Comparison of ENCODE assay signal across 8 mouse cellular contexts in genomic region chr5:38516267-38516666, GRCm38 (mm10). TPM values are rescaled to one million over a fixed set of nuclear protein-coding genes. Genes with fewer than 3 reads are reported as not detected.
DNase-seq lines count a peak whose midpoint lies in the region; TF ChIP-seq lines count a peak whose summit lies in the region.

No protein-coding gene starts in this region.

- no peak overlapping the region for H3K4me3 ChIP-seq in liver, adult 2 months (ENCODE audit: insufficient read depth, low read depth, low read length)
- H3K4me3 ChIP-seq in small intestine, adult 2 months (ENCODE audit: low read depth, low read length) = no peak overlapping the region

- peak; percentile 23 to 39 for DNase-seq in heart, adult 18-20 months
- DNase-seq in heart, adult 8-10 months (ENCODE audit: low spot score) = no peak
- DNase-seq in 3T3-L1 (ENCODE audit: low read depth, low spot score) = peak; percentile 78
- peak; percentile 38 for DNase-seq in NIH3T3 (ENCODE audit: low read depth)
- DNase-seq in induced T-regulatory cell, adult 2 months (ENCODE audit: low read depth) = peak; percentile 65
- peak; percentile 77 for DNase-seq in liver, adult 2 months (ENCODE audit: extremely low read depth, low read depth, low spot score)
- no peak for DNase-seq in gastrocnemius, postnatal 10 days

- no peaks in the 10 kb centered on the region for H3K36me3 ChIP-seq in liver, adult 2 months (ENCODE audit: control insufficient read depth, insufficient read depth, low read length)
- H3K36me3 ChIP-seq in small intestine, adult 2 months (ENCODE audit: control insufficient read depth, insufficient read depth, low read length) = no peaks in the 10 kb centered on the region

- WGBS in liver, adult 2 months = 20% methylated on average over 6 of the region's 6 CpGs
- WGBS in small intestine, adult 2 months = 37% methylated on average over 6 of the region's 6 CpGs

- TF ChIP-seq POLR2A in liver, adult 2 months (IDR thresholded peaks at IDR 0.05; ENCODE audit: extremely low read depth, insufficient read depth, low read length) = no peak
- no peak for TF ChIP-seq POLR2A in small intestine, adult 2 months (IDR thresholded peaks at IDR 0.05; ENCODE audit: low read depth, low read length)

- no peak overlapping the region for H3K9ac ChIP-seq in liver, adult 2 months (ENCODE audit: low read depth, low read length)

- peak; percentile 47; the same call in 1 of the 2 replicates for TF ChIP-seq CTCF in liver, adult 2 months (IDR thresholded peaks at IDR 0.05; ENCODE audit: low read depth, low read length)
- TF ChIP-seq CTCF in small intestine, adult 2 months (IDR thresholded peaks at IDR 0.05; ENCODE audit: extremely low read depth, insufficient read length, insufficient replicate concordance, low read depth, low read length) = peak; percentile 43; the same call in 1 of the 2 replicates

- H3K79me2 ChIP-seq in liver, adult 2 months (ENCODE audit: control insufficient read depth, insufficient read depth, low read length) = no peaks in the 10 kb centered on the region

- no peaks in the 10 kb centered on the region for H3K4me1 ChIP-seq in liver, adult 2 months (ENCODE audit: control insufficient read depth, insufficient read depth, low read length)
- H3K4me1 ChIP-seq in small intestine, adult 2 months (ENCODE audit: control insufficient read depth, insufficient read depth, insufficient read length, low read length) = peaks cover 11% of the 10 kb centered on the region; the same call in 1 of the 2 replicates

- H3K27me3 ChIP-seq in liver, adult 2 months (ENCODE audit: control insufficient read depth, insufficient read depth, low read length) = no peaks in the 10 kb centered on the region
- no peaks in the 10 kb centered on the region for H3K27me3 ChIP-seq in small intestine, adult 2 months (ENCODE audit: control insufficient read depth, insufficient read depth, low read length)

- H3K27ac ChIP-seq in liver, adult 2 months (replicated peaks; ENCODE audit: insufficient read depth, low read depth, low read length) = no peak overlapping the region
- no peak overlapping the region for H3K27ac ChIP-seq in small intestine, adult 2 months (ENCODE audit: insufficient read depth, low read depth, low read length)

RNA-seq across cellular contexts. Expression of gene Slc2a9, which starts 13.3 kb away (rescaled TPM):
- 1 to 10 TPM; 1.6 to 2.0 TPM for total RNA-seq in heart, adult 18-20 months (2021)
- 1 to 10 TPM in 3 of 4 experiments, under 1 TPM in 1; 0.94 to 2.1 (median 1.6) TPM for total RNA-seq in heart, adult 8-10 months (2022)
- total RNA-seq in liver, adult 2 months (2014; rRNA removed) = 48.3 and 80.8 TPM in 2 replicates
- polyA plus RNA-seq in liver, adult 2 months (2012; rRNA removed) = 30.7 and 33.0 TPM in 2 replicates
- polyA plus RNA-seq in small intestine, adult 2 months (2012; rRNA removed) = 5.4 and 17.3 TPM in 2 replicates
- total RNA-seq in gastrocnemius, postnatal 10 days (2021) = 1 to 10 TPM; 1.2 to 1.5 TPM

RNA-seq across cellular contexts. Expression of gene Wdr1, which starts 46.8 kb away (rescaled TPM):
- 100 to 1,000 TPM; 122 to 133 TPM for total RNA-seq in heart, adult 18-20 months (2021)
- 100 to 1,000 TPM; 109 to 129 (median 118) TPM for total RNA-seq in heart, adult 8-10 months (2022)
- total RNA-seq in liver, adult 2 months (2014; rRNA removed) = 42.1 and 49.2 TPM in 2 replicates
- 38.0 and 40.4 TPM in 2 replicates for polyA plus RNA-seq in liver, adult 2 months (2012; rRNA removed)
- 99.3 and 223 TPM in 2 replicates for polyA plus RNA-seq in small intestine, adult 2 months (2012; rRNA removed)
- 100 to 1,000 TPM; 137 to 146 TPM for total RNA-seq in gastrocnemius, postnatal 10 days (2021)

Comparison
In these comparisons a context has a peak if more than half of its experiments do, and no peak if none do; other contexts are left out.
1. DNase-seq: peak in heart, adult 18-20 months (2 of 2), 3T3-L1 (single experiment), NIH3T3 (single experiment), induced T-regulatory cell, adult 2 months (single experiment) and liver, adult 2 months (single experiment); none in heart, adult 8-10 months (single experiment) and gastrocnemius, postnatal 10 days (single experiment).
2. RNA of gene Slc2a9, which starts 13.3 kb away (total RNA-seq): 48.3 to 80.8 TPM in liver, adult 2 months; 1.6 to 2.0 TPM in heart, adult 18-20 months, 0.94 to 2.1 TPM in heart, adult 8-10 months and 1.2 to 1.5 TPM in gastrocnemius, postnatal 10 days; every median in the first group is over 10 times any median in the second.